Mouse (Mus musculus): ENCODE measurements at regions not wholly inside any gene's neighbourhood (a gene's known extent, or its start where the extent isn't known, plus 50 kb on each side); places are given as distances from the start of the nearest gene placed in this dataset.
A peak's percentile ranks its signal among the peaks of the same experiment; 100 is the strongest.

DNA sequence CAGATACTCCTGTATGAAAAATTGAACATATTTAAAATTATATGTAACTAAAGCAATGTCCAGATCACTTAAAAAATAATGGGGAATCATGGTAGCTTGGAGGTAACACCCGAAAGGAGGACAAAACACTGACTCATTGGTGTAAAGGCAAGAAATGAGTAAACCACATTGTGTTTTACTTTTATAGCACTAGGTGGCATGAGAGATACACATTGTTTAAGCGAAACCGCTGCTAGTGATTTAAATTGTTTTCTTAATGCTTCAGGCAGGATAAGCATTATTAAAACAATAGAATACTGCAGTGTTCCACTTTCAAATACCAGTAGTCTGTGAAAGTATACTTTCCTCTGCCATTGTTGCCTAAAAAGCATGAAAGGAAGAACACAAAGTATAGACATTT, 158.5 kb upstream of the 4930595M18Rik start:
- peak in 1 of 2 experiments; percentile 6 for DNase-seq (ENCODE audit: low spot score in 2 of 2)
- intact Hi-C loops (cut with DNase I): no loop called here
